20 mouse cellular contexts compared by ENCODE assay signal in the genomic region with DNA sequence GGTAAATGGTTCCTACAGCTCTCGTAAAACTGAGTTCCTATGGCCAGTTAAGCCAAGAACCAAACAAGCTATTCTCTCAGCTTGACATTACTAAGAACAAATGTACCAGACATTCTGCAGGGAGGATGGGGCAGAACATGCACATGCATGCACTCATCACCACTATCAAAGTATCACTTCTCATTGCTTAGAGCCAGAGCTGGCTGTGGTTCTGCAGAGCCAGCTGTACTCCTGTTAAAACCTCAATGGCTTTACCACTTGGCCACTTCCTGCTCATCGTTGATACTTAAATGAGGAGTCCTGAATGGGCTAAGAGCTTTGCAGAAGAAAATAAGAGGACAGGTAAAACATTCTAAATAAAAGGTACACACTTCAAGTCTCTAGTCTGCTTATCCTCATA. TPM values are rescaled to one million over a fixed set of nuclear protein-coding genes. Genes with fewer than 3 reads are reported as not detected.
DNase-seq lines count a peak whose midpoint lies in the region; ATAC-seq lines count a peak whose summit lies in the region.
"Had no signal": no experiment of that assay in that cellular context is flagged by ENCODE, and none has a peak within 500 bp of the region (broad histone marks: within the 10 kb centered on the region; RNA-seq: fewer than 3 reads in every experiment).

No protein-coding gene starts in this region.

- H3K4me1 ChIP-seq in liver, embryonic 12.5 days: 0 out of 2 replicates have a peak, but pooled peaks cover 3% of the 10 kb centered on the region
- H3K4me1 ChIP-seq in midbrain, embryonic 15.5 days: 0 out of 2 replicates have a peak, but pooled peaks cover 3% of the 10 kb centered on the region
- H3K4me1 ChIP-seq: hindbrain, embryonic 13.5 days; midbrain, embryonic 10.5 days had no signal

- peaks cover 19% of the 10 kb centered on the region for H3K36me3 ChIP-seq in liver, embryonic 12.5 days
- H3K36me3 ChIP-seq in midbrain, embryonic 15.5 days (replicated peaks): no peaks in the 10 kb centered on the region

- 52% methylated on average over 2 of the region's 2 CpGs for WGBS in liver, embryonic 12.5 days (ENCODE audit: insufficient replicate concordance)
- 96% methylated on average over 2 of the region's 2 CpGs for WGBS in midbrain, embryonic 15.5 days

- H3K4me2 ChIP-seq in liver, embryonic 12.5 days: no peak overlapping the region
- no peak overlapping the region for H3K4me2 ChIP-seq in midbrain, embryonic 15.5 days
- H3K4me2 ChIP-seq: embryonic facial prominence, embryonic 13.5 days; hindbrain, embryonic 13.5 days; lung, embryonic 15.5 days had no signal

- peak; percentile 72 for DNase-seq in A20 (ENCODE audit: low read depth, low spot score)
- peak; percentile 34 to 44 for DNase-seq in CD8-positive naive resting alpha-beta T cell, adult 2 months (ENCODE audit: low read depth in 2 of 2, low spot score in 2 of 2)
- DNase-seq in thymus, postnatal 0 days (ENCODE audit: low spot score): peak; percentile 70
- DNase-seq in left cerebral cortex, postnatal 10 days (ENCODE audit: extremely low spot score in 1 of 2, low spot score in 2 of 2): no peak
- DNase-seq: adrenal gland, adult 2 months; cerebellum, adult 11-12 months; heart, adult 18-20 months; heart, postnatal 10 days; kidney, adult 11 months; kidney, postnatal 10 days; layer of hippocampus, adult 9-11 months; right cerebral cortex, postnatal 4 days had no signal

- H3K27ac ChIP-seq in liver, embryonic 12.5 days: no peak overlapping the region
- H3K27ac ChIP-seq in midbrain, embryonic 15.5 days: no peak overlapping the region
- H3K27ac ChIP-seq: embryonic facial prominence, embryonic 13.5 days; hindbrain, embryonic 13.5 days; lung, embryonic 15.5 days; midbrain, embryonic 10.5 days had no signal

- H3K27me3 ChIP-seq in liver, embryonic 12.5 days (replicated peaks): no peaks in the 10 kb centered on the region
- H3K27me3 ChIP-seq in midbrain, embryonic 15.5 days (replicated peaks): no peaks in the 10 kb centered on the region
- H3K27me3 ChIP-seq: embryonic facial prominence, embryonic 13.5 days; hindbrain, embryonic 13.5 days; lung, embryonic 15.5 days; Patski had no signal

- H3K4me3 ChIP-seq in liver, embryonic 12.5 days: no peak overlapping the region
- H3K4me3 ChIP-seq in midbrain, embryonic 15.5 days: no peak overlapping the region
- H3K4me3 ChIP-seq: embryonic facial prominence, embryonic 13.5 days; hindbrain, embryonic 13.5 days; lung, embryonic 15.5 days; midbrain, embryonic 10.5 days had no signal

- ATAC-seq in megakaryocyte, adult 5-6 weeks (ENCODE audit: poor library complexity, severe bottlenecking): peak; percentile 77
- ATAC-seq in liver, embryonic 12.5 days: no peak
- ATAC-seq in midbrain, embryonic 15.5 days (replicated peaks): no peak
- ATAC-seq: Patski had no signal

- no peaks in the 10 kb centered on the region for H3K9me3 ChIP-seq in liver, embryonic 12.5 days (replicated peaks)
- H3K9me3 ChIP-seq in midbrain, embryonic 15.5 days: no peaks in the 10 kb centered on the region
- H3K9me3 ChIP-seq: embryonic facial prominence, embryonic 13.5 days; hindbrain, embryonic 13.5 days; lung, embryonic 15.5 days had no signal

- intact Hi-C loops in left cerebral cortex, postnatal 10 days (cut with DNase I): no loop called here

- H3K9ac ChIP-seq in liver, embryonic 12.5 days: no peak overlapping the region
- no peak overlapping the region for H3K9ac ChIP-seq in midbrain, embryonic 15.5 days
- H3K9ac ChIP-seq: embryonic facial prominence, embryonic 13.5 days; hindbrain, embryonic 13.5 days; lung, embryonic 15.5 days had no signal

RNA-seq across cellular contexts. Expression of a gene that starts 14.6 kb away (rescaled TPM):
- 56.3 and 62.2 TPM in 2 replicates for total RNA-seq in megakaryocyte, adult 5-6 weeks (2015)
- 31.6 and 37.6 TPM in 2 replicates for total RNA-seq in megakaryocyte, adult 5-6 weeks (2017)
- 110 and 142 TPM in 2 replicates for polyA plus RNA-seq in thymus, postnatal 0 days (2015; fragmentation: Nextera tagmentation; extraction: Ambion mirVana)
- 19.7 and 19.9 TPM in 2 replicates for polyA plus RNA-seq in liver, embryonic 12.5 days (2016; fragmentation: Nextera tagmentation; extraction: Ambion mirVana)
- polyA plus RNA-seq in midbrain, embryonic 15.5 days (2015; fragmentation: Nextera tagmentation; extraction: Ambion mirVana): 59.9 and 60.9 TPM in 2 replicates
- 10 to 100 TPM; 41.0 to 50.0 TPM for total RNA-seq in left cerebral cortex, postnatal 10 days (2021)

Comparison
In these comparisons a context has a peak if more than half of its experiments do, and no peak if none do; other contexts are left out.
1. DNase-seq: peak in A20 (single experiment), CD8-positive naive resting alpha-beta T cell, adult 2 months (2 of 2) and thymus, postnatal 0 days (single experiment); none in left cerebral cortex, postnatal 10 days (0 of 2).